Mouse (Mus musculus): ENCODE results near the gene Ankrd13a.

Gene Ankrd13a

GRCm38 (mm10) chr5:114804335-114804734 lies 29.9 kb downstream of the Ankrd13a start:
- TF ChIP-seq GATA4 (IDR thresholded peaks at IDR 0.05; ENCODE audit: insufficient replicate concordance, low read length) = no peak

DNA sequence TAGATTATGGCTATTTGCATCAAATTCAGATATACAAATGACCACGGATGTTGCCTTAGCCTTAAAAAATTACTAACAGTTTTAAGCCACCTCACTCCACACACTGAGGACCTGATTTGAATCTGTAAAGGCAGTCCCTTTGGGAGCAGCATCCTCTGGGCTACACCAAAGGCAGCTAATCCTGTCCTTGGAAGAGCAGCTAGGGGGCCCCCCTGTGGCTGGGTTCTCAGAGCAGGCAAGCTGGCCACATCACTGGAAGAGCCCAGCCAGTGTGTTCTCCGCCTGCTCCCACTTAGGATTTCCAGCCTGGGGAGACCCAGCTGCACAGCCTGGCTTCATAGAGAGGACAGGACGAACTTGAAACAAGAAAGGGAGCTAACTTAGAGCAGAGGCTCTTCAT lies 30.5 kb downstream of the Ankrd13a start:
- no peak for TF ChIP-seq GATA4 (IDR thresholded peaks at IDR 0.05; ENCODE audit: insufficient replicate concordance, low read length)

DNA sequence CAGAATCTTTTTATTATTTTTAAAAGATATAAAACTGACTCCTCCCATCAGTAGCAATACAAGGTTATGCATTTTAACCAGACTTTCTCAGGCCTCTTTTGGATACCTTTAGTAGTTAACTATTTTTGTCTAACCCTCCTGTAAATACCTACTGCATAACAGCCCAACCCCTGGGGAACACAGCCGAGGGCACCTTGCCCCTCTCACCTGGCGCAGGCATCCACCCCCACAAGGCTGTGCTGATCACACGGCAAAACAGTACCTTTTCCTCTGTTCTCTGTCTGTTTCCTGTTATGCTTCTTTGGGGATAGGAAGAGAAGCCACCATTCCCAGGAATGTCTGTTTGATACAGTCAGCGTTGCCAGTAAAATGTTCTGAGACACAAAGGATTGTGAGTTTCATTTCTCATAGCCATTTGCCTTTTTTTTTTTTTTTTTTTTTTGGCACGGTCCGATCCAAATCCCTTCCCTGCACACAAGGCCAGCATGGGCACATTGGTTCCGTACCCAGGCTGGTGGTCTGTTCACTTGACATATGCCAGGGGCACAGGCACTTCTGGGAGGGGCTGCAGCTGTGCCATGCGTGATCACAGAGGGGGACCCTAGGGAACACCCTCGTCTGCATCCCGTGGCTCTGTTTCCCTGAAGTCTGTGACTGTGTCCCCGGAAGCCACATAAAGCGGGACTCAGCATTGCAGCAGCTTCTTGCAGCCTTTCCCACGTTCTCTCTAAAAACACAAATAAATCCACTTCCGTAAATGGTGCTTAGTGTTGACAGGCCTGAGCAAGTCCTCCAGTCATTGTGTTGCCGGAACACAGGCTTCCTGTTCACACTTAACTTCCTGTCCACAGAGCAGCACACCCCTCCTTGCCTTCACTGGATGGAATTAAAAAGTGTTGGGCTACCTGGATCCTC lies 31.2 kb downstream of the Ankrd13a start:
- TF ChIP-seq GATA4 (IDR thresholded peaks at IDR 0.05; ENCODE audit: insufficient replicate concordance, low read length) = no peak

DNA sequence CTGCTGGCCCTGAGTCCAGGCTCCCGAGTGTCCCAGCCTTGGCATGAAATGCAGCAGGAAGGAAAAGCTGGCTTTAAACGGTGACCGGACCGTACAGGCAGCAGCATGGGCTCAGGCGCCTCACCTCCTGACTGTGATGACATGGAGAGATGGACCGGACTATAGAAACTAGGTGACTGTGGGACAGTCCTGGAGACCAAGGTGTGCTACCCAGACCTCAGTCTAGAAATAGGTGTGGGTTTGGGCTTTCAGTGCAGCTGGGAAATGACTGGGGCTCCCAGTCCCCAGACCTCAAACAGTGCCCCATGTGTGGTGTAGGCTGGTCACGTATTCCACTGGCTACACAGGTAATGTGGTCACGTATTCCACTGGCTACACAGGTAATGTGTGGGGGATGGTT lies 32.2 kb downstream of the Ankrd13a start:
- TF ChIP-seq GATA4 (IDR thresholded peaks at IDR 0.05; ENCODE audit: insufficient replicate concordance, low read length) = no peak

DNA sequence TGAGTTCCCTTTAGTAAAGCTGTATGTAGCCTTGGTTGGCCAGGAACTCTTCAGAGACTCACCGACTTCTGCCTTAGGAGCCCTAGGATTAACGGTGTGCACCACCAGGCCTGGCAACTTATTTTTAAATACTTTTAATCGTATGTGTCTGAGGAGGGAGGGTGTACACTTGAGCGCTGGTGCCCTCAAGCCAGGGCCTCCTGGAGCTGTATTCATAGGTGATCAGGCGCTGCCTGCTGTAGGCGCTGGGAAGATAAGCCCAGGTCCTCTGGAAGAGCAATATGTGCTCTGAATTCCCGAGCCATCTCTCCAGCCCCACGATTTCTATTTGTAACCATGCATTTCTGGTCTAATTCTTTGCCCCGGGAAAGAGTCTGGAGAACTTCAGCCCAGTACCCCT lies 32.6 kb downstream of the Ankrd13a start:
- TF ChIP-seq GATA4 (IDR thresholded peaks at IDR 0.05; ENCODE audit: insufficient replicate concordance, low read length) = no peak

DNA sequence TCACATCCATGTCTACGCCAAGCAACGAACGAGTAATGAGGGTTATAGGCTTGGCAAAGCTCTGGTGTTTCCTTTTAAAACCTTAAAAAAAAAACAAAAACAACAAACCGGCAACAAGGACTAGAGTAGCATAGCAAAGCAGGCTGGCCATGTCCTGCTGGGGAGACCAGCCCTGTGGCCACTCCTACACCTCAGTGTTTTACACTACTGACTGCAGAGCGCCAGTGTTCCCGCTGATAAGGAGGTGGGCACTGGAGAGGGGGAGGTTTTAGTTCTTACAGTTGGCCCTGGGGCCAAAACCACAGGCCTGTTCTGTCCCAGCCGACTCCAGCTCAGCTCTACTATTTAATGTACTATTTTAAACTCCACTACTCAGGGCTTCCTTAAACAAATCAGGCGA lies 33.0 kb downstream of the Ankrd13a start:
- no peak for TF ChIP-seq GATA4 (IDR thresholded peaks at IDR 0.05; ENCODE audit: insufficient replicate concordance, low read length)

DNA sequence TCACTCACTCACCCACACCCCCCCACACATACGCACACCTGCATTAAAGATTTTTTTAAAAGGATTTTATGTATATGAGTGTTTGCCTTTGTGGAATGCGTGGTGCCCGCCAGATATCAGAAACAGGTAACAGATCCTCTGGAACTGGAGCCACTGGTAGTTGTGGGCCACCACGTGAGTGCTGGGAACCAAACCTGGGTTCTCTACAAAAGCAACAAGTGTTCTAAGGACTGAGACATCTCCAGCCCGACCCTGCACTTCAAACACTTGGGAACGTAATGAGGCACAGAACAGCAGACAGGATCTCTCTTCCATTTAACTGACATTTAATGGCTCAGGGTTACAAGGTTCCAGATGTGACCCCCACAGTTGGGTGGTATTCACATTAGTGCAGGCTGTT lies 33.4 kb downstream of the Ankrd13a start:
- no peak for TF ChIP-seq GATA4 (IDR thresholded peaks at IDR 0.05; ENCODE audit: insufficient replicate concordance, low read length)

DNA sequence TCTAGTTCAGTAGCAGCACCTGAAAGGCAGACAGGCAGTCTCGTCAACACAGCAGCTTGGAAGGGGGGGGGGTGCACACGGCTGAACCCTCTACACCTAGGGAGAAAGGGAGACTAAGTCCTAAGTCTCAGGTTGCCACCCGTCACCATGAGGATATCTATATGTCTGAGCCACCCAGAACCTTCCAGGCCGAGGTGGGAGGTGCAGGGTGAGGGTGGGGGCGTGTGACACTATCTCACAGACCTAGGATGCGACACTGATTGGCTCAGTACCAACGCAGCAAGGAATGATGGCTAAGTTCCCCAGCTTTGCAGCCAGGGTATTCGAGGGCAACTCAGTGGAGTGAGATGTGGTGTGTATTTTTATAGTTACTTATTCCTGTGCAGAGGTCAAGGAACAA lies 33.9 kb downstream of the Ankrd13a start:
- no peak for TF ChIP-seq GATA4 (IDR thresholded peaks at IDR 0.05; ENCODE audit: insufficient replicate concordance, low read length)

DNA sequence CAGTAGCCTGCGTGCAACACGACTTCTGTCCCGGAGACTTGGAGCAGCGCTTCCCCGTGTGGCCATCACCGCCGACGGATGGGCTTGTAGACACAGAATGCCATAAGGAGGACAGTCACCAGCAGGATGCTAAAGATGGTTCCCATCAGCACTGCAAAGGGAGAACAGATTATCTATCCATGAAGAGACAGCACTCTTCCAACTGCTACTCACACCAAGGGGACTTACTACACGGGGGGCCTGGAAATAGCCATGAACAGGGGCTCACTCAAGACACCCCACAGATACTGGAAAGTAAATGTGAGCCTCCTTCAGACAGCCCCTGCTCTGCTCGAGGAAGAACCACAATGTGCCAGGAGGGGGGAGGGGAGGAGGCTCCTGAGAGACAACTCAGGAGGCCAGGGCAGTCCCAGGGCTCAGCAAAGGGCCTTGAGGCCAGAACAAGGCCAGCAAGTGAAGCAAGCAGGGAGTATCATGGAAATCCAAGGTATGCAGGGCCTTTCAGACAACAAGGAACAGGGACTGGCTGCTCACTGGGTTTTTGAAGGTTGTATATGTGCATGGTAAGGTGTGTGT lies 34.8 kb downstream of the Ankrd13a start:
- no peak for TF ChIP-seq GATA4 (IDR thresholded peaks at IDR 0.05; ENCODE audit: insufficient replicate concordance, low read length)

GRCm38 (mm10) chr5:114809826-114810225 lies 35.3 kb downstream of the Ankrd13a start:
- no peak for TF ChIP-seq GATA4 (IDR thresholded peaks at IDR 0.05; ENCODE audit: insufficient replicate concordance, low read length)

GRCm38 (mm10) chr5:114813525-114814181 lies 39.2 kb downstream of the Ankrd13a start:
- no peak for TF ChIP-seq GATA4 (IDR thresholded peaks at IDR 0.05; ENCODE audit: insufficient replicate concordance, low read length)

DNA sequence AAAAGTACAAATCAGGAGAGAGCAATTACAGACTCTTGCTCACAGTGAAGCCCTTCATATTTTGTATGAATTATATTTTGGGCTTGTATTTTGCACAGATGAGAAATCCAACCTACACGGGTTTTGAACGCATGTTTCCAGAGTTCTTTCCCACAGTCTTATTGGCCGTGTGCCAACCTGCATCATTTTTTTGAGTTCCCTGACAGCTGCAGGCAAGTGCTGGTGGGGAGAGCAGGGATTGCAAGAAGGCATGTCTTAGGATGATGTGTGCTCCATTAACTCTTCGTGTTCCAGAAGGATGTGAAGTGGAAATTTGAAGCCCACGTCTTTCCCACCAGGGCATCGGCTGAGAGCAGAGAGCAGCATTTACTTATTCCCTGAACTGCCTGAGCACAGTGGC lies 42.1 kb downstream of the Ankrd13a start:
- no peak for TF ChIP-seq GATA4 (IDR thresholded peaks at IDR 0.05; ENCODE audit: insufficient replicate concordance, low read length)

DNA sequence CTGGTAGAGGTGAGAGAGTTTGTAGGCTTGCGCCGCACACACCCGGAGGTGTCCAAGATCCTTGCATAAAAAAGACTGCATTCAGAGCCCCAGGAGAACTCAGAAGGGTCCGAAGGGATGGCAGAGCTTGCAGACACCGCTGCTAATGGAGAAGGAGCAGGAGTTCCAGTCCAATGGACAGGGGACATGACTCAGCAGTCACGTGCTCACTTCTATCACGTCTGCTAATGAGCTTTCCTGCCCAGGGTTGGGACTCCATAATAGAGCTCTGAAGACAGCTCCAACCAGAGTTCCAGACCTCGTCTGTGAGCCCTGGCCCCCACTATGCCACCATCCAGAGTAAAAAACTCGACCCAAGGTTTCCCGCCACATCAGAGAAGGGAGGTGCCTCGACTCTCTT lies 43.6 kb downstream of the Ankrd13a start:
- TF ChIP-seq GATA4 (IDR thresholded peaks at IDR 0.05; ENCODE audit: insufficient replicate concordance, low read length) = no peak

DNA sequence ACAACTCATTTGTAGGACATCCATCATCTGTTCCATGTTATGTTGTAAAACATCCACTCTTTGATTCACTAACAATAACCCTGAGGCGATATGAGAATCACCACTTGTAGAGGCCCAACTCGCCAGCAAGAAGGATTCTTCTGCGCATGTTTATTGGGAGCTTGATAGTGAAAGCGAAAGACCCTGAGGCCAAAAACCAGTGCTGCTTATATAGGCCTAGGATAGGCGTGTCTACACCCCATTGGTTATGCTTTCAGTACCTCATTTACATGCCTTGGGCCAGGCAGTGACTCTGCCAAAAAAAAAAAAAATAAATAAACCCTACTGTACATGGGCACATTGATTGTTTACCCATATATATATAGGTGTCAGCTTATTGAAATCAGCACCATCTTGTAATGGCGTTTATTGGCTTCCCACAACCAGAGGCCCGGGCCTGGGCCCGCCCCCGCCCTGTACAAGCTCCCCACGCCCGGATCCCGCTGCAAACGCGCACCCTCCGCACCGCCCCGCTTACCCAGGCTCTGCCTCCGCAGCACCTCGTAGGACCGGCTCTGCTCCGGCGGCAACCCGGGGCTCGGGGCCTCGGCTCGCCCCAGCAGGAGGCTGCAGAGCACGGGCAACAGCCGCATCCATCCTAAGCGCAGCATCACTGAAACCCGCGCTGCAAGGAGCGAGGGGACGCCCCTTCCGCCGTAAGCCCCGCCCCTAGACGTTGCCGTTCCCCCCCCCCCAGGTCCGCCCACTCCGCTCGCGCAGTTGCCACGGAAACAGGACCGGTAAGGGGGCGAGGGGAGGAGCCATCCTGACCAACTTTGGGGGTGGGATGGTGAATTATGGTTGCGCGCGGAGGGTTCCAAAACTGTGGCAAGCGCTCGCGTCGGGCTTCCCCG lies 48.6 kb downstream of the Ankrd13a start, which contains the start of gene 1500011B03Rik:
1500011B03Rik (minus strand) TSS at position 673 of the 893 bp plus-strand sequence.
- TF ChIP-seq GATA4 (IDR thresholded peaks at IDR 0.05; ENCODE audit: insufficient replicate concordance, low read length) = no peak

DNA sequence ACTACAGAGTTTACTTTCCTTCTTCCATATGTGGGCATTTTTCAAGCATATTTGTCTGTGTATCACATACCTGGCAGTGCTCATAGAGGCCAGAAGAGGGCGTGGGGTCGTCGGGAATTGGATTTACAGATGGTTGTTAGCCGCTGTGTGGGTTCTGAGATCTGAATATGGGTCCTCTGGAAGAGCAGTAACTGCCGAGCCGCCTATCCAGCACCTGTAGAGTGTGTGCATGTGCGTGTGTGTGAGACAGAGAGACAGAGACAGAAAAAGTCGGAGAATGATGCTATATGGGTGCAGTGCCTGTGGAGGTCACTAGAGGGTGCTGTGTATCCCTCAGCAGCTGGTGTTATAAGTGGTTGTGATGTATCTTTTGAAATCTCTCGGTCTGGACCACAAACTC lies 49.7 kb downstream of the Ankrd13a start:
- TF ChIP-seq GATA4 (IDR thresholded peaks at IDR 0.05; ENCODE audit: insufficient replicate concordance, low read length) = no peak

Data from liver, adult (tissue).